Mouse (Mus musculus) hindbrain, embryonic 10.5 days (tissue): ENCODE measurements around the gene Fgf11. TPM values are rescaled to one million over a fixed set of nuclear protein-coding genes. Genes with fewer than 3 reads are reported as not detected.
A peak's percentile ranks its signal among the peaks of the same experiment; 100 is the strongest.

Experiments
- DNase-seq: peaks from one replicate; pipeline ENCODE4 v3.0.0-alpha.2; 2017; ENCODE audit warnings: low spot score
- H3K27ac ChIP-seq: fragments of 300-500 bp; sonication (generic); 2 replicates; pipeline ENCODE4 v1.5.1; 2016; ENCODE audit warnings: mild to moderate bottlenecking, moderate library complexity
- H3K27me3 ChIP-seq: fragments of 300-500 bp; sonication (generic); 2 replicates; pipeline ENCODE4 v1.6.1; 2016; ENCODE audit warnings: mild to moderate bottlenecking; ENCODE audit not compliant: poor library complexity, insufficient read depth, severe bottlenecking
- H3K36me3 ChIP-seq: fragments of 300-500 bp; sonication (generic); 2 replicates; pipeline ENCODE4 v1.6.1; 2016; ENCODE audit warnings: mild to moderate bottlenecking, moderate library complexity
- H3K4me1 ChIP-seq: fragments of 300-500 bp; sonication (generic); replicated peaks from 2 replicates; pipeline ENCODE4 v1.6.1; 2016; ENCODE audit warnings: mild to moderate bottlenecking
- H3K4me3 ChIP-seq: fragments of 300-500 bp; sonication (generic); 2 replicates; pipeline ENCODE4 v1.5.1; 2016; ENCODE audit warnings: mild to moderate bottlenecking, moderate library complexity
- H3K9me3 ChIP-seq: fragments of 300-500 bp; sonication (generic); 2 replicates; pipeline ENCODE4 v1.6.1; 2016; ENCODE audit warnings: mild to moderate bottlenecking, moderate library complexity
- WGBS: fragments of 180-500 bp; shearing (Covaris S2); methylation state at CpG from one replicate; pipeline ENCODE4 v1.1.7; 2016; 5-methylcytosine and 5-hydroxymethylcytosine counted together
- polyA plus RNA-seq: library from polyadenylated mRNA; unstranded; fragments of >200 nt; fragmentation: Nextera tagmentation; extraction: Ambion mirVana; gene quantifications from 2 replicates; pipeline ENCODE4 v1.2.1, GENCODE M21; 2016

Gene Fgf11
- polyA plus RNA-seq, 1 experiment from 2014 or later, result 1.8 TPM

DNA sequence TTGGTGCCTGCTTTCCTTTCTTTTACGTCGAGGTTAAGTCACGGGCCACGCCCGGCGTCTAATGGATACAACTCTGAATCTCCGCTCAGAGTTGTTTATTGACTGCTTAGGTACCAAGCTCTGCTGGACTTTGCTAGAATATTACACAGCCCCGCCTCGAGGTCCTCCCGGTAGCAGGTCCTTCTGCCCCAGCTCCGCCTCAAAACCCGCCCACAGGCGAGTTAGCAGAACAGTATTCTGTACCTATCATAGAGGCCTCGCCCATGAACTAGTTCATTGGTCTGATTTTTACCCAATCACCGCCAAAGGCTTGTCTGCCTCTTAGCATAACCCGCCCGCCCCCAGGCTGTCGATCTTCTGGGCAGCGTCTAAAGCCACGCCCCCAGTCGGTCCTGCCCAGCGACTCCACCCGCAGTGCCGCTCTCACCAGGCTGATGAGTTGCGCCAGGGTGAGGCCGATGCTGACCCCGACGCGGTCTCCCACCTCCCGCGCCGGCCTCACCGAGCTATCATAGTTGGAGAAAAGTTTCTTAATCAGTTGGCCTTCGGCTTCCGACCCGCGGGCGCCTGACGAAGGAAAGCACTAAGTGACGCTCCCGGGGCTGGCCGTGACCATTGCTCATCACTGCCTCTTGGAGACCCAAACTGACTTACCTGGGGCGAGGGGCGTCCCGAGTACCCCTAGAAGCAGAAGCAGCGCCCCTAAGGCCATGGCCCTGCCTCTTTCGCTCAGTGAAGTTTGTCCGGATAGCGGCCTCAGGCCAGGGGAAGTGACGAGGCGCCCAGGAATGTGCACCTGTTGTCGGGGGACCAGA lies 6.3 kb downstream of the Fgf11 start, which contains the start of gene Chrnb1:
Chrnb1 (minus strand) TSS at position 776 of the 815 bp plus-strand sequence.
- H3K4me3 ChIP-seq, result peak within 1 kb of the TSS; percentile 60
- peaks cover 35% of the 10 kb centered on the region for H3K4me1 ChIP-seq
- H3K9me3 ChIP-seq, result no peaks in the 10 kb centered on the region
- 2% methylated on average over 52 of the region's 52 CpGs for WGBS
- peaks cover 75% of the 10 kb centered on the region for H3K27me3 ChIP-seq
- peak within 1 kb of the TSS; percentile 79 for H3K27ac ChIP-seq
- H3K36me3 ChIP-seq, result no peaks in the 10 kb centered on the region
- peak; percentile 91 for DNase-seq

GRCm38 (mm10) chr11:69793429-69793828 lies 8.2 kb downstream of the Fgf11 start:
- WGBS, result 66% methylated on average over 5 of the region's 5 CpGs
- H3K9me3 ChIP-seq, result no peaks in the 10 kb centered on the region
- no peak overlapping the region for H3K27ac ChIP-seq
- no peak for DNase-seq
- no peak overlapping the region for H3K4me3 ChIP-seq
- peaks cover 56% of the 10 kb centered on the region for H3K27me3 ChIP-seq
- H3K4me1 ChIP-seq, result peaks cover 16% of the 10 kb centered on the region
- H3K36me3 ChIP-seq, result no peaks in the 10 kb centered on the region

DNA sequence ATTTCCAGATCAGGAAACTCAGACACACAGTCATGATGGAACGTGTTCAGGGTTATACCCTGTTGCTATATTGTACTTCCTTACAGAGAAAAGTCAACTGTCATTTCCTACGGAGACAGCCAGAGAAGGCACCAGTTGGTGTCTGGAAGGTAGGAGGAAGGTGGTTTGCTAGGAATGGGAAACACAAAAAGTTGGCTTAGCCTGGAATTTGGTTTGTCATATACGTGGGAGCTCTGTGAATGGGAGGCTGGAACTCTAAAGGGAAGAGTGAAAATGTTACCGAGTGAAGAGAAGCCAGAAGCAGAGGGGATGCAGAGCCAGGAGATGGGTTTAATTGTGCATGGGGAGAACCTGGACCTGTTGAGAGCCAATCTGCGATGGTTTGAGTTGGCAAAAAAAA lies 10.2 kb downstream of the Fgf11 start:
- no peak overlapping the region for H3K4me3 ChIP-seq
- H3K36me3 ChIP-seq, result no peaks in the 10 kb centered on the region
- no peaks in the 10 kb centered on the region for H3K9me3 ChIP-seq
- H3K4me1 ChIP-seq, result peaks cover 11% of the 10 kb centered on the region
- no peak overlapping the region for H3K27ac ChIP-seq
- H3K27me3 ChIP-seq, result peaks cover 40% of the 10 kb centered on the region
- DNase-seq, result no peak
- WGBS, result 72% methylated on average over 5 of the region's 5 CpGs

GRCm38 (mm10) chr11:69789431-69789830 lies 12.2 kb downstream of the Fgf11 start:
- no peak overlapping the region for H3K27ac ChIP-seq
- WGBS, result 69% methylated on average over 5 of the region's 5 CpGs

GRCm38 (mm10) chr11:69787306-69787705 lies 14.4 kb downstream of the Fgf11 start:
- Histone ChIP-seq H3K4me1 (no peaks in the 10 kb centered on the region; the same call in 1 of the 2 replicates), H3K27ac (no peak overlapping the region), H3K27me3 (peaks cover 10% of the 10 kb centered on the region), H3K4me3 (no peak overlapping the region), H3K9me3 (no peaks in the 10 kb centered on the region), H3K36me3 (no peaks in the 10 kb centered on the region)
- WGBS, result 85% methylated on average over 5 of the region's 5 CpGs
- no peak for DNase-seq

More at GRCm38 (mm10) chr11:69789431-69789830, 12.2 kb downstream of the Fgf11 start:
- H3K27me3 ChIP-seq, result peaks cover 29% of the 10 kb centered on the region
- no peaks in the 10 kb centered on the region for H3K9me3 ChIP-seq
- no peak overlapping the region for H3K4me3 ChIP-seq
- H3K4me1 ChIP-seq, result no peaks in the 10 kb centered on the region; the same call in 1 of the 2 replicates
- H3K36me3 ChIP-seq, result no peaks in the 10 kb centered on the region
- DNase-seq, result no peak

DNA sequence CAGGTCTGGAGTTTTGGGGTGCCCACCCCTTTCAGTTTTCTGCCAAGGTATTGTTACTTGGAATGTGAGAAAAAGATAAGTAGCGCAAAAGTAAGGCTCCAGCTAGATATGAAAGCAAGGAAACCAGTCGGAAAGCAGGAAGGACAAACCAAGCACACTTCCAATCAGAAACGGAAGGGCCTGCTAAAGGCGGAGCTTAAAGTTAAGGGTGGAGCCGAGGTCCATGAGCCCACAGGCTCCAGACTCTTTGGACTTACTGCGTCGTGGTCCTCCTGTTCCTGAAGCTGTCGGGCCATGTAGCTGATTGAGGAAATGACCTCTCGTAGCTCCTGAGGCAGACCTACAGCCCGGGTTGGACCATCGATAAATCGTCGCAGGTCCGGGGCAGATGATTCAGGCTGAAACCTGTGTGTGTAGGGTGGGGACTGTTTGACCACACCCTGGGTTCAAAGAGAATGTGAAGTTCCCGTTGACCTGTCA lies 16.8 kb downstream of the Fgf11 start:
- no peaks in the 10 kb centered on the region; the same call in none of the 2 replicates for H3K4me1 ChIP-seq
- no peaks in the 10 kb centered on the region for H3K36me3 ChIP-seq
- no peaks in the 10 kb centered on the region for H3K9me3 ChIP-seq
- H3K4me3 ChIP-seq, result peak overlapping the region; percentile 1; the same call in 1 of the 2 replicates
- no peak for DNase-seq
- H3K27me3 ChIP-seq, result peaks cover 19% of the 10 kb centered on the region
- no peak overlapping the region for H3K27ac ChIP-seq
- 43% methylated on average over 15 of the region's 15 CpGs for WGBS

DNA sequence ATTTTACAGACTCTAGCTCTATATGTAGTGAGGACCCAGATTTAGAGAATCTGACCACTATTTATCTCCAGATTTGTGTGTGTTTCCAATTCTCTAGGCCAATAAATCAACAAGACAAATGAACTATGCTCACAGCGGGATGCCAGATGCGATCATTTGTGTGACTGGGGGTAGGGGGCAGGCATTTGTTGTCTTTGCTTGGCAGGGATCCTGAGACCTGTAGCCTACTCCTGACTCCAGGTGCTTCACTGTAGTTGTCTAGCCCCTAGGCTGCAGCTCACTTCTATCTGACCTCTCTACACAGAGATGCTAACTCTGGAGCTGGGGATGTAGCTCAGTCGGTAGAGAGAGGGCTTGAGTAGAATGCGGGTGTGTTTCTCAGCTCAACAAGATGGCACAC lies 19.8 kb downstream of the Fgf11 start:
- Histone ChIP-seq H3K9me3 (no peaks in the 10 kb centered on the region), H3K36me3 (peaks cover 3% of the 10 kb centered on the region; the same call in 1 of the 2 replicates), H3K27me3 (peaks cover 49% of the 10 kb centered on the region), H3K4me3 (no peak overlapping the region), H3K4me1 (peaks cover 17% of the 10 kb centered on the region), H3K27ac (no peak overlapping the region)
- no peak for DNase-seq
- WGBS, result 38% methylated on average over 4 of the region's 4 CpGs

- DNase-seq, result no peak
- no peak overlapping the region for H3K4me3 ChIP-seq
- peaks cover 11% of the 10 kb centered on the region for H3K36me3 ChIP-seq
- no peaks in the 10 kb centered on the region for H3K9me3 ChIP-seq
- WGBS, result 45% methylated on average over 7 of the region's 7 CpGs
- peaks cover 61% of the 10 kb centered on the region for H3K27me3 ChIP-seq
- 0 out of 2 replicates have a peak overlapping the region, but pooled peaks have one; percentile 29 for H3K27ac ChIP-seq
- peaks cover 22% of the 10 kb centered on the region for H3K4me1 ChIP-seq
Observed at GRCm38 (mm10) chr11:69778985-69779384, 22.7 kb downstream of the Fgf11 start.

GRCm38 (mm10) chr11:69778258-69778982 lies 23.2 kb downstream of the Fgf11 start:
- Histone ChIP-seq H3K4me1 (peaks cover 22% of the 10 kb centered on the region), H3K9me3 (no peaks in the 10 kb centered on the region), H3K27me3 (peaks cover 61% of the 10 kb centered on the region), H3K27ac (0 out of 2 replicates have a peak overlapping the region, but pooled peaks have one; percentile 40), H3K36me3 (peaks cover 11% of the 10 kb centered on the region), H3K4me3 (no peak overlapping the region; the same call in 1 of the 2 replicates)
- WGBS, result 59% methylated on average over 23 of the region's 23 CpGs
- DNase-seq, result no peak

DNA sequence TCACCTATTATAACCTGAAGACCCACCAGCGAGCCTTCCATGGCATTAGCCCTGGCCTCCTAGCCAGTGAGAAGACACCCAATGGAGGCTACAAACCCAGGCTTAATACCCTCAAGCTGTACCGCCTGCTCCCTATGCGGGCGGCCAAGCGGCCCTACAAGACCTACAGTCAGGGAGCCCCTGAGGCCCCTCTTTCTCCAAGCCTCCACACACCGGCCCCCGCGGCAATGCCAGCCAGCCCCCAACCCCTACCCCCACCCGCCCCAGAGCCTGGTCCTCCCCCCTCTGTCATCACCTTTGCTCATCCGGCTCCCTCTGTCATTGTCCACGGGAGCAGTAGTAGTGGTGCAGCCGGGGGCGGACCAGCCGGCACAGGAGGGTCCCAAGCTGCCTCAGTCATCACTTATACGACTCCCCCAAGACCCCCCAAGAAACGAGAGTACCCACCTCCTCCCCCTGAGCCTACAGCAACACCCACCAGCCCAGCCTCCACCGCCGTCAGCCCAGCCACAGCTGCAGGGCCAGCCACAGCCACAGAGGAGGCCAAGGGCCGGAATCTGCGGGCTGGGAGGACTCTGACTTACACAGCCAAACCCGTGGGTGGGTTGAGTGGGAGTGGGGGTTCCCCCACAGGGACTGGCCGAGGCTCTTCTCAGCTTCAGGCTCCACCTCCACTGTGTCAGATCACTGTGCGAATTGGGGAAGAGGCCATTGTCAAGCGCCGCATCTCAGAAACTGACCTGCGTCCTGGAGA lies 24.0 kb downstream of the Fgf11 start:
- Histone ChIP-seq H3K27me3 (peaks cover 61% of the 10 kb centered on the region), H3K4me3 (no peak overlapping the region; the same call in 1 of the 2 replicates), H3K27ac (peak overlapping the region; percentile 40; the same call in 1 of the 2 replicates), H3K4me1 (peaks cover 22% of the 10 kb centered on the region), H3K9me3 (no peaks in the 10 kb centered on the region), H3K36me3 (peaks cover 11% of the 10 kb centered on the region)
- no peak for DNase-seq
- 61% methylated on average over 26 of the region's 26 CpGs for WGBS

- H3K27me3 ChIP-seq, result peaks cover 52% of the 10 kb centered on the region
- no peak for DNase-seq
- WGBS, result 85% methylated on average over 20 of the region's 20 CpGs
- peaks cover 11% of the 10 kb centered on the region for H3K36me3 ChIP-seq
- H3K9me3 ChIP-seq, result no peaks in the 10 kb centered on the region
- no peak overlapping the region for H3K27ac ChIP-seq
- no peak overlapping the region; the same call in 1 of the 2 replicates for H3K4me3 ChIP-seq
- peaks cover 22% of the 10 kb centered on the region for H3K4me1 ChIP-seq
Observed at GRCm38 (mm10) chr11:69776488-69776887, 25.2 kb downstream of the Fgf11 start.

GRCm38 (mm10) chr11:69775716-69776115 lies 25.9 kb downstream of the Fgf11 start:
- H3K27me3 ChIP-seq, result peaks cover 52% of the 10 kb centered on the region
- H3K27ac ChIP-seq, result no peak overlapping the region
- no peak overlapping the region for H3K4me3 ChIP-seq
- WGBS, result 69% methylated on average over 10 of the region's 10 CpGs
- DNase-seq, result no peak
- peaks cover 11% of the 10 kb centered on the region for H3K36me3 ChIP-seq
- peaks cover 22% of the 10 kb centered on the region for H3K4me1 ChIP-seq
- H3K9me3 ChIP-seq, result no peaks in the 10 kb centered on the region
